ENCODE assay signal across 25 mouse cellular contexts in the genomic region with DNA sequence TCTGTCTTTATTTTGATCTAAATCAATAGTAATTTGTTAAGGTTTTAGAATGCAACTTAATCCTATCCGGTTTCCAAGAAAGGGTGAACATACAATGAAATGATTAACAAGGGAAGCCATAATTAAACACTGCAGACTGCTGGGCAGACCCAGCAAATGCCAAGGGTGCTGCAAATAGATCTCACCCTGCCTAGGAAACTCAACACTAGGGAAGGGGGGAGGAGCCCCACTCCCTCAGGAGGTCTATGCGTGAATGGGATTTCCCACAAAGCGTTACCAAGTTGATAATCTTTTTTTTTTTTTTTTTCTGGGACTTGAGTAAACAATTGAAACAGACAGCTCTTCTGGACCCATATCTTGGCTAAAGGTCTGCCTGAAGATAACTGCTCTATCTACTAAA.
DNase-seq lines count a peak whose midpoint lies in the region; ATAC-seq and TF ChIP-seq lines count a peak whose summit lies in the region.
"Had no signal": no experiment of that assay in that cellular context is flagged by ENCODE, and none has a peak within 500 bp of the region (broad histone marks: within the 10 kb centered on the region; RNA-seq: fewer than 3 reads in every experiment).

No protein-coding gene starts in this region.

- H3K4me3 ChIP-seq in embryonic facial prominence, embryonic 14.5 days (ENCODE audit: low read depth, low read length): no peak overlapping the region
- H3K4me3 ChIP-seq in embryonic facial prominence, embryonic 10.5 days: no peak overlapping the region
- no peak overlapping the region for H3K4me3 ChIP-seq in kidney, postnatal 0 days (replicated peaks; ENCODE audit: low read depth, low read length)
- H3K4me3 ChIP-seq in lung, embryonic 16.5 days (ENCODE audit: low read length): no peak overlapping the region
- H3K4me3 ChIP-seq: embryonic facial prominence, embryonic 12.5 days; forebrain, embryonic 12.5 days; heart, adult 2 months; heart, embryonic 15.5 days; hindbrain, embryonic 10.5 days had no signal

- no peaks in the 10 kb centered on the region for H3K36me3 ChIP-seq in embryonic facial prominence, embryonic 14.5 days (ENCODE audit: control insufficient read depth, insufficient read depth, low read length)
- no peaks in the 10 kb centered on the region for H3K36me3 ChIP-seq in embryonic facial prominence, embryonic 10.5 days (replicated peaks)
- no peaks in the 10 kb centered on the region for H3K36me3 ChIP-seq in kidney, postnatal 0 days (ENCODE audit: insufficient read depth, low read length)
- H3K36me3 ChIP-seq in lung, embryonic 16.5 days (ENCODE audit: control insufficient read depth, insufficient read depth, low read length): no peaks in the 10 kb centered on the region
- H3K36me3 ChIP-seq: embryonic facial prominence, embryonic 12.5 days; forebrain, embryonic 12.5 days; heart, embryonic 15.5 days; hindbrain, embryonic 10.5 days had no signal

- TF ChIP-seq CTCF in kidney, postnatal 0 days (IDR thresholded peaks at IDR 0.05; ENCODE audit: low read depth): no peak
- no peak for TF ChIP-seq CTCF in brain, embryonic 14.5 days (IDR thresholded peaks at IDR 0.05; ENCODE audit: borderline replicate concordance, extremely low read depth, insufficient read depth, insufficient read length)

- no peak overlapping the region for H3K4me2 ChIP-seq in embryonic facial prominence, embryonic 14.5 days (ENCODE audit: low read depth, low read length)
- H3K4me2 ChIP-seq in kidney, postnatal 0 days (ENCODE audit: low read length): no peak overlapping the region
- H3K4me2 ChIP-seq in lung, embryonic 16.5 days (ENCODE audit: low read depth, low read length): no peak overlapping the region
- H3K4me2 ChIP-seq: embryonic facial prominence, embryonic 12.5 days; forebrain, embryonic 12.5 days; heart, embryonic 11.5 days; heart, embryonic 15.5 days; hindbrain, embryonic 14.5 days had no signal

- TF ChIP-seq POLR2A in brain, embryonic 14.5 days (IDR thresholded peaks at IDR 0.05; ENCODE audit: borderline replicate concordance, extremely low read depth, insufficient read depth, insufficient read length, poor library complexity, severe bottlenecking): no peak

- H3K9me3 ChIP-seq in embryonic facial prominence, embryonic 14.5 days (ENCODE audit: control insufficient read depth, low read length): no peaks in the 10 kb centered on the region
- no peaks in the 10 kb centered on the region for H3K9me3 ChIP-seq in embryonic facial prominence, embryonic 10.5 days
- H3K9me3 ChIP-seq in kidney, postnatal 0 days (replicated peaks; ENCODE audit: low read length): no peaks in the 10 kb centered on the region
- no peaks in the 10 kb centered on the region for H3K9me3 ChIP-seq in lung, embryonic 16.5 days (ENCODE audit: control insufficient read depth, low read length)
- H3K9me3 ChIP-seq: embryonic facial prominence, embryonic 12.5 days; forebrain, embryonic 12.5 days; heart, embryonic 15.5 days; hindbrain, embryonic 10.5 days had no signal

- DNase-seq in embryonic facial prominence, embryonic 14.5 days (ENCODE audit: low spot score): peak; percentile 8
- no peak for DNase-seq in embryonic facial prominence, embryonic 10.5 days (ENCODE audit: low spot score)
- peak; percentile 9 for DNase-seq in kidney, postnatal 0 days (ENCODE audit: low spot score)
- DNase-seq in kidney, adult 8-10 months: no peak
- no peak for DNase-seq in lung, postnatal 25 days (ENCODE audit: low spot score)
- peak; percentile 32 for DNase-seq in brain, embryonic 14.5 days (ENCODE audit: low read depth)
- DNase-seq: adrenal gland, adult 2 months; adrenal gland, postnatal 25 days; B cell, adult 2 months; cerebellum, adult 11 months; cerebellum, adult 8-10 months; cerebellum, postnatal 14 days; embryo, embryonic 11 days; gastrocnemius, postnatal 10 days; heart, adult 2 months; heart, postnatal 14 days had no signal

- H3K27ac ChIP-seq in embryonic facial prominence, embryonic 14.5 days (replicated peaks; ENCODE audit: low read depth, low read length): no peak overlapping the region
- no peak overlapping the region for H3K27ac ChIP-seq in embryonic facial prominence, embryonic 10.5 days (replicated peaks)
- no peak overlapping the region for H3K27ac ChIP-seq in kidney, postnatal 0 days
- peak overlapping the region; percentile 47 for H3K27ac ChIP-seq in lung, embryonic 16.5 days (ENCODE audit: low read length)
- H3K27ac ChIP-seq: embryonic facial prominence, embryonic 12.5 days; forebrain, embryonic 12.5 days; heart, adult 2 months; heart, embryonic 15.5 days; hindbrain, embryonic 10.5 days; hindbrain, embryonic 14.5 days had no signal

- H3K4me1 ChIP-seq in embryonic facial prominence, embryonic 14.5 days (ENCODE audit: control insufficient read depth, insufficient read depth, low read length): no peaks in the 10 kb centered on the region
- H3K4me1 ChIP-seq in embryonic facial prominence, embryonic 10.5 days: peaks cover 8% of the 10 kb centered on the region
- H3K4me1 ChIP-seq in kidney, postnatal 0 days (replicated peaks; ENCODE audit: insufficient read depth, low read length): no peaks in the 10 kb centered on the region
- no peaks in the 10 kb centered on the region for H3K4me1 ChIP-seq in lung, embryonic 16.5 days (replicated peaks; ENCODE audit: control insufficient read depth, insufficient read depth, low read length)
- H3K4me1 ChIP-seq: embryonic facial prominence, embryonic 12.5 days; heart, embryonic 15.5 days had no signal

- peak; percentile 72; the same call in 1 of the 2 replicates for ATAC-seq in embryonic facial prominence, embryonic 14.5 days (ENCODE audit: low read depth)
- no peak for ATAC-seq in kidney, postnatal 0 days (replicated peaks; ENCODE audit: low FRiP score, low read depth)
- no peak for ATAC-seq in lung, embryonic 16.5 days (ENCODE audit: low read depth)
- ATAC-seq: CD4-positive, CD25-positive, alpha-beta regulatory T cell, adult 4 months; forebrain, embryonic 16.5 days had no signal

- WGBS in embryonic facial prominence, embryonic 14.5 days: 29% methylated on average over 3 of the region's 3 CpGs
- 20% methylated on average over 3 of the region's 3 CpGs for WGBS in embryonic facial prominence, embryonic 10.5 days
- WGBS in kidney, postnatal 0 days: 19% methylated on average over 3 of the region's 3 CpGs
- 13% methylated on average over 3 of the region's 3 CpGs for WGBS in lung, embryonic 16.5 days

- no peak overlapping the region for H3K9ac ChIP-seq in embryonic facial prominence, embryonic 14.5 days (ENCODE audit: low read depth, low read length)
- H3K9ac ChIP-seq in kidney, postnatal 0 days (ENCODE audit: low read depth, low read length): no peak overlapping the region
- H3K9ac ChIP-seq in lung, embryonic 16.5 days (ENCODE audit: low read length): no peak overlapping the region
- H3K9ac ChIP-seq: embryonic facial prominence, embryonic 12.5 days; forebrain, embryonic 12.5 days; heart, embryonic 15.5 days; hindbrain, embryonic 14.5 days had no signal

- no peaks in the 10 kb centered on the region for H3K27me3 ChIP-seq in embryonic facial prominence, embryonic 14.5 days (replicated peaks; ENCODE audit: control insufficient read depth, insufficient read depth, low read length)
- peaks cover 5% of the 10 kb centered on the region; the same call in 1 of the 2 replicates for H3K27me3 ChIP-seq in embryonic facial prominence, embryonic 10.5 days (replicated peaks; ENCODE audit: low read depth, poor library complexity, severe bottlenecking)
- no peaks in the 10 kb centered on the region for H3K27me3 ChIP-seq in kidney, postnatal 0 days (ENCODE audit: insufficient read depth, low read length)
- no peaks in the 10 kb centered on the region for H3K27me3 ChIP-seq in lung, embryonic 16.5 days (ENCODE audit: control insufficient read depth, insufficient read depth, low read depth, low read length)
- H3K27me3 ChIP-seq: embryonic facial prominence, embryonic 12.5 days; heart, embryonic 15.5 days had no signal

Comparison
In these comparisons a context has a peak if more than half of its experiments do, and no peak if none do; other contexts are left out.
1. DNase-seq: peak in embryonic facial prominence, embryonic 14.5 days (single experiment), kidney, postnatal 0 days (single experiment) and brain, embryonic 14.5 days (single experiment); none in embryonic facial prominence, embryonic 10.5 days (single experiment), kidney, adult 8-10 months (0 of 2) and lung, postnatal 25 days (single experiment).